Mouse (Mus musculus): Measurements from ENCODE around the gene Tmem54.

DNA sequence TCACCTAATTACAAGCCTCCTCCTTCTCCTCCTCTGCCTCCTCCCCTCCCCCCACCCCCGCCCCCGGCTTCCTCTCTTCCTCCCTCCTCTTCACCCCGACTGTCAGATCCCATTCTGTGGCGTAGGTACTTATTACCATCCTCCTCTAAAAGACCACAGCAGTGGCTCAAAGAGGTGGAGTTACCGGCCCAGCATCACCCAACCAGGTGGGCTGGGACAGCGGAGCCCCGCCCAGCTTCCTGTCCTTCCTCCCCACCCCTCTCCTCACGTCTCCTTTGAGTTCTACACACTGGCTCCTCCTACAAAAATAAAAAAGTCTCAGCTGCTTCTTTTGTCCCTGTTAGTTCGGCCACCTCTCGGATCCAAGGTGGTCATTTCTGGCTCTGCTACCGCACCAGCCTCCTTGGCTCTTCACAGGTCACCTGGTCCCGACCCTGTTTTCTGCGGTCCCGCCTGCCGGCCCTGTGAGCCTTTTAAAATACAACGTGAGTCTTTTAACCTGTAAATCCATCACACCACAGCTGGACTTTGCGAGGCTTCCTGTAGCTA, 25.5 kb downstream of the Tmem54 start:
- TF ChIP-seq CTCF (IDR thresholded peaks at IDR 0.05; ENCODE audit: low read depth, low read length) (no peak), POLR2A (IDR thresholded peaks at IDR 0.05; ENCODE audit: extremely low read depth, insufficient read depth, low read length) (no peak)

Measured in liver, adult 2 months (tissue).